Mouse (Mus musculus): ENCODE data around the gene Otof.

DNA sequence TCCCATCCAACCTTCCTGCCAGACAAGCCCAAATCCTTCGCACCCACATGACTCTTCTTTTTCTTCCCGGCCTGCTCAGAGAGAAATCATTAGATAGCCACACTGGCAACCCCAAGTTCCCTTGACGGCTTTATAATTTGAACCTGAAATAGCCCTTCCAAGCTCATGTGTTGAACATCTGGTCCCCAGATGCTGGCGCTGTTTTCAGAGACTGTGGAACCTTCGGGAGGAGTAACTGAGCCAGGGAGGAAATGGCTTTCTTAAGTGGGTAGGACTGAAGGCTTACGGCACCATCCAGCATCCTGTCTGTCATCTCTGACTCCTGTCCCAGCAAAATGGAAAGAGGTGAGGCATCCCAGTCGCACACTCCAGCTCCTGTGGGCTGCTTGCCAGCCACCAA is 35.6 kb upstream of the Otof start:
- TF ChIP-seq CTCF (conservative IDR thresholded peaks at IDR 0.05; ENCODE audit: insufficient read depth, insufficient read length, low read depth, low read length), result no peak
- TF ChIP-seq POLR2A (IDR thresholded peaks at IDR 0.05; ENCODE audit: low read depth, low read length), result no peak
